Mouse (Mus musculus) spleen, postnatal 4 days (tissue): ENCODE measurements around the gene Stk11.
"Not testable (repeated sequence)": the region's sequence is repeated elsewhere in the genome, so short reads cannot be mapped to it uniquely, and the experiment has no call there.

Source experiments
- DNase-seq, 2 experiments: peaks; one replicate each; pipeline ENCODE4 v3.0.0; 2022; ENCODE audit warnings: low spot score in 2 of 2

Stk11 gene

DNA sequence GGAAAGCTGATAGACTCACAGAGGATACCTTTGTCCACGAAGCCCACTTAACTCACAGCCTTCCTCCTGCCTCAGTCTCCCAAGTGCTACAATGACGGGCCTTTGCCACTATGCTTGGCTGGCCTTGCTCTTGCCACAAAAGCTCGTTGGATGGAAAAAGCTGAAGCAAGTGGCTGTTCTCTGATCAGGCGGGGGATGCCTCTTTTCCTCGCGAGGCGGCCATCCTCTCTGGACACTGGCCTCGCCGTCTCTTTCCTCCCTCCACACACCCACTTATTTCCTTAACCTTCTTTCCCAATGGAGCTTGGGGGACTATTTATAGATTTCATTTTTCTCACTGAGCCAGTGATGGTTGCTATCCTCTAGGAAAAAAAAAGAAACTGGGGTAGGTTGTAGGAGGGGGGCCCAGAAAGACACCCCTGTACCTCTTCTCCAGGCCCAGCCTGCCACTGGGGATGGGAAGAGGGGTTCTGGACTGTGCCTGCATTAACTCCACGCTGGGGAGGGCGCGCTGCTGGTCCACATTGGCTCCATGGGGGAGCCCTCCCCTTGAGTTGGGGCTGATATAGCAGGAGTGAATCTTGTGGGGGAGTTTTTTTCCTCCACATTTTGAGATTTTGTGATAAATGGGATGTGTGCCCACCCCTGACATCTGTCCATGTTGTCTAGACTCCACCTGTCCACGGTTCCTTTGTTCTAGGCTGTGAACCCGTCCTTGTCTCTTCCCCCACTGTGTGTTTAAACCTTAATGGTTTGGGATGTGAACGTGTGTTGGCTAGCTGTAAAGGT lies 41.7 kb downstream of the Stk11 start:
- no peak for DNase-seq

GRCm38 (mm10) chr10:80158307-80158986 lies 42.8 kb downstream of the Stk11 start:
- peak; percentile 68 to 81 for DNase-seq

DNA sequence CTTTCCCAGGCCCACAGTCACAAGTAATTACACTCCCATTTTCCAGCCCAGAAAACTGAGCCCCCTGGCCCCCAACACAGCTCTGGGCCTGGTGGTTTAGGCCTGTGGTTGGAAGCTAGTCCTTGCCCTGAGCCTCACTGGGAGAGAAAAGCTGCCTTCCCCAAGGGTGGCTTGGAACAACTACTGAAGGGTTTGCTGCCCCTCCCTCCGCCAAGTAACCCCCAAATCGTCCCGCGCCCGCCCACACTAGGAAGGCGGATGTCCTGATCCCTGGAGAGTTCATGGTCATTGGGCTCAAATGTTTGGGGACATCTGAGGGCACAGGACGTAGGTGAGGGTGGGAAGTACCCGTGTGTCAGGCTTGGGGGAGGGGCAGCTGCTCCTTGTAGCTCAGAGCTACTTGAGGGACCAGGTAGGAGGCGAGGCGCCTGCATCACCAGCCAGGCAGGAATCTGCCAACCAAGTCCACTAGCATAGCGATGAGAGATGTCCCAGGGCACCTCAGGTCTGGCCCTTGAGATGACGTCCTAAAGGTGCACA lies 43.5 kb downstream of the Stk11 start:
- peak; percentile 56 to 82 for DNase-seq

GRCm38 (mm10) chr10:80159561-80160454 lies 44.2 kb downstream of the Stk11 start:
- peak; percentile 97 to 98 for DNase-seq

GRCm38 (mm10) chr10:80160455-80161371 lies 45.1 kb downstream of the Stk11 start:
- DNase-seq = peak; percentile 76 to 86

DNA sequence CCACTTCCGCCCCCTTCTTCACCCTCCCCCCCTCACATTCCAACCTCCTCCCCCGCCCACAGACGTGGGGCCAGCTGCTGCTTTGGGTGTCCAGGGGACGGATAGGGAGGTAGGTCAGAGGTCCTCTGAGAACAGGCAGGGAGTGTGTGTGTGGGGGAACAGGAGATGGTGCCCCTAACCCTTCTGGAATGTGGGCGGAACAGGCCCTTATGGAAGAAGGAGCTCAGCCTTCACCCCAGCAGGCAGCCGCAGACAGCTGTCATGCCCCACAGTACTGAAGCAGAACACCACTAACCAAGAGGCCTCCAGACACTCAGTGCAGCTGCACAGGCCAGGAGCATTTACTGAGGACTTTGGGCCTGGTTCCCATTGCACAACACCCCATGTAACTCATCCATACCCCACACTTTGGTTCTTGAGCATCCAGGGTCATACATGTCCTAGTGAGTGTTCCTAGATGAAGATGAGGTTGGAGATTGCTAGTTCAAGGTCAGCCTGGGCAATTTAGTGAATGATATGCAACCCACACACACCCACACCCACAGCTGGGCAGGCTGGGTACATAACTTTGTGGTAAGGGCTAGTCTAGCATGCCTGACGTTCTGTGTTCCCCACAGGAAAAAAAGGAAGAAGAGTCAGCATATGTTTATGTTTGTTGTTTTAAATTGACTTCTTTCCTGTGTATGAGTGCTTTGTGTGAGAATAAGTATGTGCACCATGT lies 46.1 kb downstream of the Stk11 start:
- DNase-seq = peak; percentile 25 to 70

DNA sequence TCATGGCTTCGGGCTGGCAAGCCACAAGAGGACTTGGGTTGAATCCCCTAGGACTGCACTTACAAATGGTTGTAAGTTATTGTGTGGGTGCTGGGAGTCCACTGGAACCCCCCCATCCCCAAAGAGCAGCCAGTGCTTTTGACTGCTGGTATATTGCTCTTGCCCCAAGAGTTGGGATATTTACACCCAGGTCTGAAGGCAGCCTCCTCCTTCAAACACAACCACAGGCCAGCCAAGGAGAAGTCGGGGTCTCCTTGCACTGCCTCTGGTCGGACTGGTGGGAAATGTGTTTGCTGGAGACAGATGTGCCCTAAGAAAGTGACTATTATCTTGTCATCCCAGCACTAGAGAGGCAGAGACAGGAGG lies 46.6 kb downstream of the Stk11 start:
- no peak for DNase-seq

DNA sequence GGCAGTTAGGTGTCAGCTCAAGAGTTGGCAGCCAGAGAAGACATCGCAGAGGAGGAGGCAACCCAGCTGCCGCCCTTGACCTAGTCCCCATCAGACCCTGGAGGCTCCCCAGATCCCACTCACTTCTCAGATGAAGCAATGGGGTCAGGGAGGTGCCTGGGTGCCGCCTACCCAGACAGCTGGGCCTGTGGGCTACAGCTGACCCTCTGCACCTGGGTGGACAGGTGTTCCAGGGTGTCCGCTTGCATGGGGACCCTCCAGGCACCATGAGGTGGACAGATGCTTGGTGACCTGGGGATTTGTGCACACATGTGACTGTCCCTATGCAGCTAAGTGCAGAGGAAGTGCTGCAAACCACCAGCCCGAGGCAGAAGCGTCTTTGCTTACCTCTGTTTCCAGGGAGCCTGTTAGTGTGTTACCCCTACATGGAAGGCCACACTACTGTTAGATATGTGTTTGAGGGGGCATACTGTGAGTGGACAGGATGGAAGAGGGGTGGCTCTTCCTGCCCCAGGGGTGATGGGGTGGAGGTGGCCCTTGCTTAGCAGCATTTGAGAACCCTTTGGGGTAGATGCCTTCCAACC lies 47.2 kb downstream of the Stk11 start:
- peak in 1 of 2 experiments; percentile 70 for DNase-seq

- DNase-seq = peak in 1 of 2 experiments; percentile 67
Observed at GRCm38 (mm10) chr10:80163721-80164120, 48.1 kb downstream of the Stk11 start.

- DNase-seq = peak in 1 of 2 experiments; percentile 71
Observed at GRCm38 (mm10) chr10:80164161-80164997, 48.8 kb downstream of the Stk11 start.

- peak; percentile 98 for DNase-seq
Observed at GRCm38 (mm10) chr10:80164998-80165344, 49.4 kb downstream of the Stk11 start.

GRCm38 (mm10) chr10:80165392-80166128 lies 50.0 kb downstream of the Stk11 start, which contains the start of gene Cirbp:
Cirbp (plus strand) TSS chr10:80165985.
- DNase-seq = peak in 1 of 2 experiments; percentile 69

GRCm38 (mm10) chr10:80166136-80166535 lies 50.5 kb downstream of the Stk11 start:
- not testable (repeated sequence) for DNase-seq

DNA sequence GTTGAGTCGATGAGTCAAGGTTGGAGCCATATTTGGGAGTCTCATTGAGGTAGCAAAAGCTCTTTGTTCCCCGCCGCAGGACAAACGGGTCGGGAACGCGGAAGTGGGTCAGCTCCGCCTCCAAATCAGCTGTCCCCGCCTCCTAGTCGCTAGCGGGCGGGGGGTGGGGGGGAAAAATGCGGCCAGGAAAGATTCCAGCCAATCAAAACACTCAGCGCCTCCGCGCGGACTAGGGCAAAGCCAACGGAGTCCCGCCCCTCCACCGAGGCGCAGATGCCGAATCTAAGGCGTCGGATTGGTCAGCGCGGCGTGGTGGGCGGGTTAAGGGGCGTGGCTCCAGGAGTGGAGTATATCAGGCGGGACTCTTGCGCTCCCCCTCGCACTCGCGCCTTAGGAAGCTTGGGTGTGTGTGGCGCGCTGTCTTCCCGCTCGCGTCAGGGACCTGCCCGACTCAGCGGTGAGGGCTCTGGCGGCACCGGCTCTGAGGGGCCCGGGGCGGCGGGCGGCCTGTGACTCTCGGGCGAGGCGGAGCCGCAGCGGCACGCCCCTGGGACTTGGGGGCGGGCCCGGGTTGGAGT lies 51.9 kb downstream of the Stk11 start:
- DNase-seq = peak; percentile 99 to 100

GRCm38 (mm10) chr10:80168038-80168661 lies 52.5 kb downstream of the Stk11 start:
- peak; percentile 92 to 96 for DNase-seq

- no peak for DNase-seq
Observed at GRCm38 (mm10) chr10:80169070-80169469, 53.5 kb downstream of the Stk11 start.

DNA sequence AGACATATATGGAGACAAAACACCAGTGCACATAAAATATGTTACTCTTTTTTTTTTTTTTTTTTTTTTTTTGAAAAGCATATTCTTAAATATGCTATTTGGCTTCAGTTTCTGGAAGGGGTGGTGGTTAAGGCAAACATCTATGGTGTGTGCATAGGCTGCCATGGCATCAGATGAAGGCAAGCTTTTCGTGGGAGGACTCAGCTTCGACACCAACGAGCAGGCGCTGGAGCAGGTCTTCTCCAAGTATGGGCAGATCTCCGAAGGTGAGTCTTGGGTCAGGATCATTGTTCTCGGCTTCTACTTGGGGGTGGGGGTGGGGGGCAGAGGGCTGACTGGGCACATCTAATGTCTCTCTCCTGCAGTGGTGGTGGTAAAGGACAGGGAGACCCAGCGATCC lies 54.0 kb downstream of the Stk11 start:
- DNase-seq = no peak
